Mouse (Mus musculus) lung, adult 2 months (tissue): ENCODE results near the gene Rab17.

Source experiments
- CTCF ChIP-seq: fragments of 200-500 bp; IDR thresholded peaks from 2 replicates; pipeline ENCODE4 v1.5.1; 2011; ENCODE audit warnings: mild to moderate bottlenecking, low read length, control low read depth; ENCODE audit not compliant: insufficient read depth
- POLR2A ChIP-seq: fragments of 200-500 bp; IDR thresholded peaks from 2 replicates; pipeline ENCODE4 v1.6.1; 2011; ENCODE audit warnings: low read depth, mild to moderate bottlenecking, control low read depth, low read length, borderline replicate concordance; ENCODE audit errors: extremely low read depth

GRCm38 (mm10) chr1:90953688-90954087, 15.8 kb downstream of the Rab17 start:
- TF ChIP-seq CTCF (no peak), POLR2A (no peak)
